Mouse (Mus musculus) layer of hippocampus, adult 8-10 months (tissue): ENCODE measurements around the gene Dmtf1. TPM values are rescaled to one million over a fixed set of nuclear protein-coding genes. Genes with fewer than 3 reads are reported as not detected.

Source experiments
- total RNA-seq, 4 experiments: library from RNA; stranded (reverse); gene quantifications; 2 replicates each; pipeline ENCODE4 v1.2.4; 2022

Gene Dmtf1
- total RNA-seq, 4 experiments from 2014 or later, result 43.3 to 62.3 (median 51.2) TPM

Other genes starting within 250 kb of the Dmtf1 start
- gene Crot, start 164.5 kb downstream of the Dmtf1 start, total RNA-seq, result 10 to 100 TPM; 21.6 to 30.9 (median 25.3) TPM
- gene Tmem243, start 61.1 kb downstream of the Dmtf1 start, total RNA-seq, result 10 to 100 TPM; 12.0 to 14.8 (median 13.7) TPM
- 10 to 100 TPM; 22.0 to 28.8 (median 24.1) TPM for gene 9330182L06Rik, start 104.3 kb upstream of the Dmtf1 start, total RNA-seq